Mouse (Mus musculus) olfactory bulb, adult 2 months (tissue): Measurements from ENCODE around the gene Ndufb10. TPM values are rescaled to one million over a fixed set of nuclear protein-coding genes. Genes with fewer than 3 reads are reported as not detected.

ENCODE experiments used
- H3K27ac ChIP-seq: fragments of 200-500 bp; 2 replicates; pipeline ENCODE4 v1.5.1; 2012; ENCODE audit warnings: low read depth, low read length; ENCODE audit not compliant: insufficient read depth
- H3K4me1 ChIP-seq: fragments of 200-500 bp; 2 replicates; pipeline ENCODE4 v1.6.1; 2012; ENCODE audit warnings: low read length; ENCODE audit not compliant: control insufficient read depth, insufficient read depth
- H3K4me3 ChIP-seq: fragments of 200-500 bp; 2 replicates; pipeline ENCODE4 v1.5.1; 2012; ENCODE audit warnings: mild to moderate bottlenecking, low read depth, low read length, moderate library complexity; ENCODE audit not compliant: insufficient read depth
- CTCF ChIP-seq: fragments of 200-500 bp; IDR thresholded peaks from 2 replicates; pipeline ENCODE4 v1.5.1; 2012; ENCODE audit warnings: low read depth, mild to moderate bottlenecking, low read length, moderate library complexity; ENCODE audit not compliant: insufficient read depth
- POLR2A ChIP-seq: fragments of 200-500 bp; IDR thresholded peaks from 2 replicates; pipeline ENCODE4 v1.6.1; 2012; ENCODE audit warnings: mild to moderate bottlenecking, low read depth, low read length, moderate library complexity; ENCODE audit not compliant: insufficient read depth
- WGBS: fragments of 180-500 bp; shearing (Covaris S2); methylation state at CpG from one replicate; pipeline ENCODE4 v1.1.7; 2018; 5-methylcytosine and 5-hydroxymethylcytosine counted together
- polyA plus RNA-seq: library from polyadenylated mRNA; stranded (reverse); fragments of >200 nt; gene quantifications from 2 replicates; pipeline ENCODE4 v1.2.4, GENCODE M21; 2012; ENCODE audit warnings: low replicate concordance; ENCODE audit not compliant: missing spikeins, insufficient read depth, insufficient read length

Ndufb10 gene
- polyA plus RNA-seq, 1 experiment = not detected

DNA sequence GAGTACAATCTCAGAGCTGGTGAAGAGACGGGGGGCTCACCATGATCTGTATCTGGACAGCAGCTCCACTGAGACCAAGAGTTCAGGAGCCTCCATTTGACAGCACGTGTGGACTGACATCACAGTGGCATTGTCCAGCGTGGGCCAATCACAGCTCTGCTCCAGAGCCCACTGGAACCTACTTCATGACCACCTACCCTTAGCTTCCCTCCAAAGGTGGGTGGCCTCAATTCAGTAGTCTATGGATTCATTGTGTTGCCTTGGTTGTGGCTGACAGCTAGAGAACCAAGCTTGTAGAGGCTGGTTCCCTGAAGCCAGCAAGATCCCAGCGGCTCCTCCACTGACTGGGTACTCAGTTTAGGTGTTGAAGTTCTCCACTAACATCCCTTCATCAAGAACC lies 6.3 kb downstream of the Ndufb10 start, which contains the start of the genes Rnf151 and Rps2:
Gene Rnf151 (minus strand): TSS at position 121 of the 400 bp plus-strand sequence.
Gene Rps2 (plus strand): TSS at position 174 of the 400 bp plus-strand sequence.
- no peak within 1 kb of the TSS for H3K27ac ChIP-seq
- WGBS = 85% methylated on average over 4 of the region's 4 CpGs
- TF ChIP-seq CTCF (no peak), POLR2A (no peak)
- H3K4me3 ChIP-seq = no peak within 1 kb of the TSS
- H3K4me1 ChIP-seq = peaks cover 10% of the 10 kb centered on the region

DNA sequence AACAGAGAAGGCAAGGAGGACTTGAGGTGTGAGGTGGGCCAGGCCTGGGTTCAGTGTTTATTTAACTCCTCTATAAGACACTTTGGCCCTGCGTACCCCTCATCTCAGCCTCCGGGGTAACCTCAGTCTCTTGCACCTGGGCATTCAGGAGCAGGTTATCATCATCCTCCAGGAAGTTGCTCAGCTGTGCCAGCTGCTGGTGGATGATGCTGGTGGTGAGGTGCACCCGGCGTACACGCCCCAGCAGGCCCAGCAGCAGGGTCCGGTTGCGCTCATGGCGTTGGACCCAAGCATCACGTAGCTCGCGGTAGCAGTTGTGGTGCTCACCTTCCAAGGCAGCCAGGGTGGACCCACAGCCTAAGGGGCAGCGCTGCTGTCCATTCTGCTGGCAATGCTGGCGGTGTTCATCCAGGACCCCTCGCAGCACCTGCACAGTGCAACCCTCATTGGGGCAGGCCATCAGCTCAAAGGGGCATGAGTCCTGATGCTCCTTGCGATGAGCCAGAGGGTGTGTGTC lies 8.1 kb downstream of the Ndufb10 start:
- no peak for TF ChIP-seq POLR2A
- TF ChIP-seq CTCF = no peak
- 93% methylated on average over 15 of the region's 15 CpGs for WGBS
- no peak overlapping the region for H3K4me3 ChIP-seq
- no peak overlapping the region for H3K27ac ChIP-seq
- H3K4me1 ChIP-seq = peaks cover 2% of the 10 kb centered on the region

DNA sequence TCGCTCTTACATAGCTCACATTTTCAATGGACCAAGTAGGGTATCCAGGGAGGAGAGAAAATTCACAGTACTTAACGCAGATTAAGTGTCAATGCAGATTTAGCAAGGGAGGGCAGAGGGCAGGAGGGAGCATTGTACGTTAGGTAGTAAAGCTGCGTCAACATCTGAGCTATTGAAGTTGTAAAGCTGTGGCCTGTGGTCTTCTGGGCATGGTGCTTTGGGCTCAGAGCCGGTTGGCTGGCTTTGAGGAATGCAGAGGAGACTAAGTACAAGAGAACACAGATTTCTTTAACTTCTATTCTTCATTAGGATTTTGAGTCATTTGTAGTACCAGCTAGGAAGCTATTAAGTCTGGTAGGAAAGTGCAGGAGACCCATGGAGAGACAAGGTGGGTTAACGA lies 8.7 kb downstream of the Ndufb10 start:
- H3K27ac ChIP-seq = no peak overlapping the region
- H3K4me3 ChIP-seq = no peak overlapping the region
- WGBS = 58% methylated on average over 6 of the region's 6 CpGs
- no peaks in the 10 kb centered on the region for H3K4me1 ChIP-seq
- no peak for TF ChIP-seq CTCF
- TF ChIP-seq POLR2A = no peak

DNA sequence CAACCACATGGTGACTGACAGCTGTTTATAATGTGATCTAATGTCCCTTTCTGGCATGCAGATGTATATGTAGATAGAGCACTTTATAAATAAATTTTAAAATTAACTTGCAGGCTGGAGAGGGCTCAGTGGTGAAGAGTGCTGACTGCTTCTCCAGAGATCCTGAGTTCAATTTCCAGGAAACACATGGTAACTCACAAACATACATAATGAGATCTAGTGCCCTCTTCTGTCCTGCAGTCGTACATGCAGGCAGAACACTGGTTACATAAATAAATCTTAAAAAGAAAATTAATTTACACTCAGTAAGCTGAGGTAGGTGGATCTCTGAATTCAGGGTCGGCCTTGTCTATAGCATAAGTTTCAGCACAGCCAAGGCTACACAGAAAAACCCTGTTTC lies 15.6 kb downstream of the Ndufb10 start:
- no peak overlapping the region for H3K4me3 ChIP-seq
- 29% methylated on average over 2 of the region's 2 CpGs for WGBS
- peaks cover 6% of the 10 kb centered on the region; the same call in 1 of the 2 replicates for H3K4me1 ChIP-seq
- no peak overlapping the region for H3K27ac ChIP-seq
- no peak for TF ChIP-seq POLR2A
- TF ChIP-seq CTCF = no peak

DNA sequence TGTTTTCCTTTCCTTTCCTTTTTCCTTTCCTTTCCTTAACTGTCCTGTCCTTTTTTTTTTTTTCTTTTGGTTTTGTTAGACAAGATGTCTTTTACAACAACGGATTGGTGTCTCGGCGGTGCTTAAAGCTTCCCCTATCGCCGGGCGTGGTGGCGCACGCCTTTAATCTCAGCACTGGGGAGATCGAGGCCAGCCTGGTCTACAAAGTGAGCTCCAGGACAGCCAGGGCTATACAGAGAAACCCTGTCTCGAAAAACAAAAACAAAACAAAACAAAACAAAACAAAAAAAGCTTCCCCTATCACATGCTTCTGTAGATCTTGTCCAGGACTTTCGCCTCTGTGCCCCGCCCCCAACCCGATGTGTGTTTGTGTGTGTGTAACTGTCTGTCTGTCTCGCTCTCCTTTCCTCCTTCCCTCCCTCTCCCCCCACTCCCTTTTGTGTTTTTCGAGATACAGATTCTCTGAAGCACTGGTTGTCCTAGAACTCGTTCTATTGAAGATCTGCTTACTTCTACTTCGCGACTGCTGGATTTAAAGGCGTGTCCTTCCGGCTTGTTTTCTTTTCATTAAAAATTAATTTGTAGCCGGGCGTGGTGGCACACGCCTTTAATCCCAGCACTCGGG lies 16.4 kb downstream of the Ndufb10 start:
- Histone ChIP-seq H3K27ac (peak overlapping the region; percentile 25), H3K4me1 (peaks cover 6% of the 10 kb centered on the region; the same call in 1 of the 2 replicates), H3K4me3 (peak overlapping the region; percentile 96)
- 3% methylated on average over 24 of the region's 24 CpGs for WGBS
- TF ChIP-seq POLR2A (no peak), CTCF (no peak)

DNA sequence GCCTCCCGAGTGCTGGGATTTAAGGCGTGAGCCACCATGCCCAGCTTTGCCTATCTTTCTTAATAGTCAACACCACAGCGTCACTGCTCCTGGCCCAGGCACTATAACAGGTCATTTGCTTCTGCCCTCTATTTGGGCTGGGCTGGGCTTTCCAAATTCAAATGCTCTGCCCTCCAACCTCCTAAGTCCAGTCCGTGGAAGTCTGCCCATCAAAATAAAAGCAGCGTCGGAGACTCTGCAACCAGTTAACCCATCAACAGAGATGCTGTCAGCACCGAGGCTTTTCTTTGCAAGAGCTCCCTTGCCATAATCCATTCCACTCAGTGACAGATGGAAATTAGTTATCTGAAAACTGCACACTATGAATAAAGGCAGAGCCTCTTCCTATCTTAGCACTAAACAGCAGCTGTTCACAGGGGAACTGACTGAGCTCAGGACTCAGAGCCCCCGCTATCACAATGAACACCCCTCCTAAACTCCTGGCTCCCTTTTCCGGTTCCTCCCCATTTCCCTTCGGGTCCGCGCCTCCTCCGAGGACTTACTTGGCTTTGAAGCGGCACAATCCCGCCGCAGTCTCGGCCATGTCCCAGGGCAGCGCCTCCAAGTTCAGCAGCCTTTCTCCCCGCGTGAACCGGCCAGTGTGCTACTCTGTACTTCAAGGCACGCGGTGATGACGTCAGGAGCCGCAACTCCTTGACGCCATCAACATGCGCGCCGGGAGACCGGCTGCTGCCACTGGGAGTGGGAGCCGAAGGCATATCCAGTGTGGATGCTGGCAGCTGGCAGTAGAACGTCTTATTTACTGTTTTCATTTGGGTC lies 17.1 kb downstream of the Ndufb10 start, which contains the start of gene Tbl3:
Gene Tbl3 (minus strand): TSS at position 679 of the 819 bp plus-strand sequence.
- WGBS = 3% methylated on average over 32 of the region's 32 CpGs
- H3K27ac ChIP-seq = peak within 1 kb of the TSS; percentile 25
- peak; percentile 86; the same call in 1 of the 2 replicates for TF ChIP-seq POLR2A
- no peak for TF ChIP-seq CTCF
- peak within 1 kb of the TSS; percentile 96 for H3K4me3 ChIP-seq
- peaks cover 6% of the 10 kb centered on the region; the same call in 1 of the 2 replicates for H3K4me1 ChIP-seq

DNA sequence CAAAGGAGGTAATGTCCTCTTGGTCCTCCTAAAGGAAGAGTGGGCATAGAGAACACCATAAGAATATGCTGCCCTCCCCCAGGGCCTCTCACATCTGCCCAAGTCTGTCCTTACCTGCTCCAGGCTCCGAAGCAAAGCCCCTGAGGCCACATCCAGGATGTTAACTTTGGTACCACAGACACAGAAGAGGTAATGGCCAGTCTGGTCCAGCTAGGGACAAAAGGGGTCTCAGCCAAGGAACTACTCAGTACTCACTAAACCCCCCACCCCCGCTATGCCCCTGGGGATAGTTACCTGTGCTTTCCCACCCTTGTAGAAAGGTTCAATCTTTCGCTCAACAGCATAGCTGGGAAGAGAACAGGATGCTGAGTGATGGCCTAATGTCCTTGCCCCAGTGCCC lies 18.5 kb downstream of the Ndufb10 start:
- H3K4me3 ChIP-seq = no peak overlapping the region
- H3K27ac ChIP-seq = no peak overlapping the region
- peaks cover 6% of the 10 kb centered on the region; the same call in 1 of the 2 replicates for H3K4me1 ChIP-seq
- TF ChIP-seq CTCF (no peak), POLR2A (no peak)
- WGBS = 98% methylated on average over 3 of the region's 3 CpGs

DNA sequence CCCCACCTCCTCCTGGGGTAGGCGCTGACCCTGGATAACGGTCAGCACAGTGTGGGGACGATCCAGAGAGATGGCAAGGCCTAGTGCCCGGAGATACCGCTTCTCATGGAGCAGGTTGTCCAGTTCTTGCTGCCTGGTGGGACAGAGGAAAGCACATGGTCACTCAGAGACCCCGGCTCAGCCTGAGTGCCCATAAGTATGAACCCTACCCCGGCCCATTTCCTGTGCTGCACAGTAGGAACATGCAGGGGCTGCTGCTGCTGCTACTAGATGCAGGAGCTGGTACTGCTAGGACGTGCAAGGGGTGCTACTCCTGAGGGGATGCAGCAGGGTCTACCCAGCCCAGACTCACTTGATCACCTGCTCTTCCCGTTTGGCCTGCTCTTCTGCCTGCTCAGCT lies 23.0 kb downstream of the Ndufb10 start:
- no peak for TF ChIP-seq POLR2A
- TF ChIP-seq CTCF = no peak
- Histone ChIP-seq H3K4me1 (peaks cover 4% of the 10 kb centered on the region; the same call in 1 of the 2 replicates), H3K27ac (no peak overlapping the region), H3K4me3 (no peak overlapping the region)
- WGBS = 94% methylated on average over 9 of the region's 9 CpGs

DNA sequence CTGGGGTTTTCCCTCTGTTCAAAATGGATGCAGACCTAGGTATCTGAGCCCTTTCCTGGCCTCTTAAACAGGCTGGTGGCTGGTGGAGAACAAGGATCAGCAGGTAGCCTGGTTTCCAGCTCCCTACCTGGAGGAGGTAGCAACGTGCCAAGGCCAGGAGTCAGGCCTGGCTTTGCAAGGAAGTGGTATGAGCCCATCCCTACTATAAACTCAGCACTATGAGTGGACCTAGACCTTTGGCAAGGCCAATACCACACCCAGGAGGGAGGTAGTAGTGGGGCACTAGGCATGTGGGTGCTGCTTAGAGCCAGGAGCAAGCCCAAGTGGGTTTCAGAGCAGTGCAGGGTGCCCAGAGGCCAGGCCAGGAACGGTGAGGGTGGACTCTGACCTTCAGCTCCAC lies 24.8 kb downstream of the Ndufb10 start:
- TF ChIP-seq POLR2A (no peak), CTCF (no peak)
- peaks cover 6% of the 10 kb centered on the region for H3K4me1 ChIP-seq
- no peak overlapping the region for H3K27ac ChIP-seq
- 84% methylated on average over 2 of the region's 2 CpGs for WGBS
- H3K4me3 ChIP-seq = no peak overlapping the region
